Mouse (Mus musculus) heart, embryonic 11.5 days (tissue): ENCODE measurements around the gene Lrsam1. TPM values are rescaled to one million over a fixed set of nuclear protein-coding genes. Genes with fewer than 3 reads are reported as not detected.

Experiments
- ATAC-seq: fragments of 200-750 bp; cut with Nextera tagmentation; replicated peaks from 2 replicates; pipeline ENCODE4 v1.8.0; 2017; ENCODE audit warnings: moderate library complexity; ENCODE audit not compliant: insufficient number of reproducible peaks, low FRiP score, low TSS enrichment
- H3K27ac ChIP-seq: fragments of 300-500 bp; sonication (generic); 2 replicates; pipeline ENCODE4 v1.5.1; 2014; ENCODE audit warnings: mild to moderate bottlenecking, low read depth, low read length
- H3K27me3 ChIP-seq: fragments of 300-500 bp; sonication (generic); 2 replicates; pipeline ENCODE4 v1.6.1; 2014; ENCODE audit warnings: mild to moderate bottlenecking, low read length, mixed read lengths; ENCODE audit not compliant: control insufficient read depth, insufficient read depth
- H3K36me3 ChIP-seq: fragments of 300-500 bp; sonication (generic); 2 replicates; pipeline ENCODE4 v1.6.1; 2014; ENCODE audit warnings: mild to moderate bottlenecking, low read length, moderate library complexity, mixed read lengths; ENCODE audit not compliant: control insufficient read depth, insufficient read depth
- H3K4me1 ChIP-seq: fragments of 300-500 bp; sonication (generic); 2 replicates; pipeline ENCODE4 v1.6.1; 2014; ENCODE audit warnings: low read length; ENCODE audit not compliant: control insufficient read depth, insufficient read depth
- H3K4me2 ChIP-seq: fragments of 300-500 bp; sonication (generic); 2 replicates; pipeline ENCODE4 v1.6.1; 2014; ENCODE audit warnings: mild to moderate bottlenecking, moderate library complexity
- H3K4me3 ChIP-seq: fragments of 300-500 bp; sonication (generic); 2 replicates; pipeline ENCODE4 v1.5.1; 2014; ENCODE audit warnings: low read depth, low read length
- H3K9ac ChIP-seq: fragments of 300-500 bp; sonication (generic); 2 replicates; pipeline ENCODE4 v1.6.1; 2014; ENCODE audit warnings: mild to moderate bottlenecking, low read depth, low read length, moderate library complexity
- H3K9me3 ChIP-seq: fragments of 300-500 bp; sonication (generic); replicated peaks from 2 replicates; pipeline ENCODE4 v1.6.1; 2016; ENCODE audit warnings: low read length; ENCODE audit not compliant: control insufficient read depth
- WGBS: fragments of 180-500 bp; shearing (Covaris S2); extraction: QIAGEN DNeasy Blood & Tissue Kit; methylation state at CpG from one replicate; pipeline ENCODE4 v1.1.7; 2014; ENCODE audit not compliant: insufficient replicate concordance; 5-methylcytosine and 5-hydroxymethylcytosine counted together
- polyA plus RNA-seq: library from polyadenylated mRNA; unstranded; fragments of >200 nt; fragmentation: Nextera tagmentation; extraction: Ambion mirVana; gene quantifications from 2 replicates; pipeline ENCODE4 v1.2.1, GENCODE M21; 2014

Gene Lrsam1
- polyA plus RNA-seq, 1 experiment from 2014 or later, result 6.7 TPM

- Histone ChIP-seq H3K27ac (no peak overlapping the region), H3K4me3 (no peak overlapping the region), H3K27me3 (no peaks in the 10 kb centered on the region), H3K9ac (no peak overlapping the region), H3K9me3 (no peaks in the 10 kb centered on the region), H3K36me3 (peaks cover 15% of the 10 kb centered on the region; the same call in 1 of the 2 replicates), H3K4me1 (peaks cover 30% of the 10 kb centered on the region), H3K4me2 (peak overlapping the region; percentile 90)
- 15% methylated on average over 7 of the region's 7 CpGs for WGBS
- ATAC-seq, result no peak
These were observed 4.2 kb upstream of the Lrsam1 start for GRCm38 (mm10) chr2:32965511-32966183.

- peaks cover 29% of the 10 kb centered on the region for H3K4me1 ChIP-seq
- WGBS, result 29% methylated on average over 10 of the region's 10 CpGs
- no peak overlapping the region for H3K4me3 ChIP-seq
- ATAC-seq, result no peak
- no peak overlapping the region for H3K4me2 ChIP-seq
- no peak overlapping the region for H3K9ac ChIP-seq
- no peaks in the 10 kb centered on the region for H3K9me3 ChIP-seq
- no peaks in the 10 kb centered on the region for H3K27me3 ChIP-seq
- 0 out of 2 replicates have a peak overlapping the region, but pooled peaks have one; percentile 31 for H3K27ac ChIP-seq
- H3K36me3 ChIP-seq, result peaks cover 15% of the 10 kb centered on the region; the same call in 1 of the 2 replicates
These were observed 3.4 kb upstream of the Lrsam1 start for GRCm38 (mm10) chr2:32964659-32965457.

- WGBS, result 48% methylated on average over 1 of the region's 1 CpGs
- Histone ChIP-seq H3K9me3 (no peaks in the 10 kb centered on the region), H3K4me2 (peak overlapping the region; percentile 93; the same call in 1 of the 2 replicates), H3K4me3 (0 out of 2 replicates have a peak overlapping the region, but pooled peaks have one; percentile 92), H3K9ac (no peak overlapping the region), H3K27ac (0 out of 2 replicates have a peak overlapping the region, but pooled peaks have one; percentile 36), H3K4me1 (peaks cover 27% of the 10 kb centered on the region), H3K36me3 (peaks cover 15% of the 10 kb centered on the region; the same call in 1 of the 2 replicates), H3K27me3 (no peaks in the 10 kb centered on the region)
- ATAC-seq, result no peak
These were observed 2.6 kb upstream of the Lrsam1 start for GRCm38 (mm10) chr2:32963981-32964380.

GRCm38 (mm10) chr2:32963544-32963943 lies 2.1 kb upstream of the Lrsam1 start:
- Histone ChIP-seq H3K27me3 (no peaks in the 10 kb centered on the region), H3K9ac (peak overlapping the region; percentile 90), H3K36me3 (peaks cover 15% of the 10 kb centered on the region; the same call in 1 of the 2 replicates), H3K4me3 (peak overlapping the region; percentile 92), H3K4me2 (peak overlapping the region; percentile 93), H3K27ac (peak overlapping the region; percentile 88; the same call in 1 of the 2 replicates), H3K4me1 (peaks cover 27% of the 10 kb centered on the region), H3K9me3 (no peaks in the 10 kb centered on the region)
- ATAC-seq, result no peak
- 62% methylated on average over 4 of the region's 4 CpGs for WGBS

- Histone ChIP-seq H3K4me3 (peak overlapping the region; percentile 92), H3K4me2 (peak overlapping the region; percentile 93), H3K4me1 (peaks cover 23% of the 10 kb centered on the region), H3K36me3 (peaks cover 15% of the 10 kb centered on the region; the same call in 1 of the 2 replicates), H3K27ac (peak overlapping the region; percentile 88), H3K9me3 (no peaks in the 10 kb centered on the region), H3K9ac (peak overlapping the region; percentile 90), H3K27me3 (no peaks in the 10 kb centered on the region)
- WGBS, result 6% methylated on average over 9 of the region's 9 CpGs
- ATAC-seq, result no peak
These were observed 1.4 kb upstream of the Lrsam1 start for GRCm38 (mm10) chr2:32962875-32963220.

- H3K4me1 ChIP-seq, result peaks cover 19% of the 10 kb centered on the region
- ATAC-seq, result no peak
- peak overlapping the region; percentile 88 for H3K27ac ChIP-seq
- H3K9ac ChIP-seq, result peak overlapping the region; percentile 90
- peak overlapping the region; percentile 92 for H3K4me3 ChIP-seq
- WGBS, result under 1% methylated on average over 33 of the region's 33 CpGs
- no peaks in the 10 kb centered on the region for H3K9me3 ChIP-seq
- peak overlapping the region; percentile 93 for H3K4me2 ChIP-seq
- no peaks in the 10 kb centered on the region for H3K27me3 ChIP-seq
- peaks cover 15% of the 10 kb centered on the region; the same call in 1 of the 2 replicates for H3K36me3 ChIP-seq
These were observed 854 bp upstream of the Lrsam1 start for GRCm38 (mm10) chr2:32962062-32962874.

- Histone ChIP-seq H3K4me2 (no peak overlapping the region; the same call in 1 of the 2 replicates), H3K27ac (no peak overlapping the region), H3K36me3 (peaks cover 16% of the 10 kb centered on the region), H3K27me3 (no peaks in the 10 kb centered on the region), H3K9me3 (no peaks in the 10 kb centered on the region), H3K4me1 (peaks cover 19% of the 10 kb centered on the region), H3K9ac (peak overlapping the region; percentile 90), H3K4me3 (no peak overlapping the region)
- 89% methylated on average over 4 of the region's 4 CpGs for WGBS
- no peak for ATAC-seq
These were observed 1.1 kb downstream of the Lrsam1 start for GRCm38 (mm10) chr2:32960273-32960672.

GRCm38 (mm10) chr2:32957344-32957743 lies 4.1 kb downstream of the Lrsam1 start:
- 60% methylated on average over 8 of the region's 8 CpGs for WGBS
- Histone ChIP-seq H3K4me3 (no peak overlapping the region), H3K27ac (no peak overlapping the region), H3K27me3 (no peaks in the 10 kb centered on the region), H3K4me2 (no peak overlapping the region), H3K9ac (no peak overlapping the region), H3K4me1 (peaks cover 4% of the 10 kb centered on the region), H3K36me3 (peaks cover 15% of the 10 kb centered on the region), H3K9me3 (peaks cover 4% of the 10 kb centered on the region; the same call in 1 of the 2 replicates)
- no peak for ATAC-seq
